Mouse (Mus musculus) stomach, postnatal 0 days (tissue): ENCODE data around the gene Dstn.

Experiments used
- CTCF ChIP-seq: IDR thresholded peaks from 2 replicates; pipeline ENCODE4 v1.5.1; 2016; ENCODE audit warnings: antibody characterized with exemption, low read depth, mild to moderate bottlenecking, moderate library complexity
- EP300 ChIP-seq: optimal IDR thresholded peaks from 2 replicates; pipeline ENCODE3; 2016; ENCODE audit warnings: antibody characterized with exemption

DNA sequence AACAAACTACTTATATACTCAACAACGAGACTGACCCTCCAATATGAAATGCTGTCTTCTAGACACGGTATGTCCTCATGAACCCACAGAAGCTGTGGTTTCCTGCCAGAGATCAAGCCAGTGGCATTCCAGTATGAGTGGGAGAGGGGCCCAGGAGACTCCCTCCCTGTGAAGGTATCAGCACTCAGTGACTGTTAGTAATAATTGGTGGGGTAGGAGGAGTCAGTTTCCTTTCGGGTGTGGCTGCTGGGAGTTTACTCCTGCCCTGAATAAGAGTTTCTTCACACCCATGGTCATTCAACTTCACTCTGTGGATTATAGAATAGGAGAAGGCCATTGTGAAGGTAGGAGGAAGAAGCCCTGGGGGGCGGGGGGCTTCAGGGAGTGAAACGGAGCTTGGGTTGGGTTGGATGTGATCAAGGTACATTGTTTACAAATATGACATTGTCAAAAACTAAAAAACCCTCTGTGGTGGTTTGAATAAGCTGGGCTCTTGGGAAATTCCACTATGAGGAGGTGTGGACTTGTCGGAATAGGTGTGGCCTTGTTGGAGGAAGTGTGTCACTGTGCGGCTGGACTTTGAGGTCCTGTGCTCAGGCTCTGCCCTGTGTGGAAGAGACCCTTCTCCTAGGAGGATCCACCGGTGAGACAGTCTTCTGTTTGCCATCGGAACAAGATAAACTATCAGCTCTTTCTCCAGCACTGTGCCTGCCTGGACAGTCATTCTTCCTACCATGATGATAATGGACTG lies 15.5 kb upstream of the Dstn start:
- TF ChIP-seq CTCF (no peak), EP300 (no peak)
